Mouse (Mus musculus): ENCODE measurements around the gene Nlgn1.
"Not testable (repeated sequence)": the region's sequence is repeated elsewhere in the genome, so short reads cannot be mapped to it uniquely, and the experiment has no call there.

The Nlgn1 gene

DNA sequence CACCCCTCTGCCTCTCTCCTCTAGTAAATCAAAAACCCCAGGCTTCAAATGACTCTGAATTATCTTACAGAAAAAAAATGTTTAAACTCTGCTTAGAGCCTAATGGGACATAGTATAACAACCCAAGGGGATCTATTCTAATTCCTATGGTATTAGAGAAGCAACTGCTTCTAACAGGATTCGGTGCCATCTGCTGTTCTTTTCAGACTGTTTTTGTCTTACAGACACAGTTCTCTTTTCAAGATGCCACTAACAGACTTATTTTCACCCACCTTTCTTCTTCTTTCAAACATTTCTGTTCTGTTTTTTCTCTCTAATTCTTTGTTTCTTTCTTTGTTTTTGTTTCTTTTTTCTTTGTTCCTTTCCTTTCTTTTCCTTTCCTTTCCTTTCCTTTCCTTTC lies 635.0 kb downstream of the Nlgn1 start:
- in situ Hi-C loops (cut with MboI; ENCODE audit: low pct_unique_long_range_greater_than_20kb in 1 of 2, low sequenced_read_pairs in 2 of 2, unreplicated experiment in 1 of 2), result no loop called here

GRCm38 (mm10) chr3:25688789-25689464 lies 643.3 kb downstream of the Nlgn1 start:
- in situ Hi-C loops (cut with MboI; ENCODE audit: low pct_unique_long_range_greater_than_20kb in 1 of 2, low sequenced_read_pairs in 2 of 2, unreplicated experiment in 1 of 2), result no loop called here

GRCm38 (mm10) chr3:25683696-25684095 lies 648.6 kb downstream of the Nlgn1 start:
- in situ Hi-C loops (cut with MboI; ENCODE audit: low pct_unique_long_range_greater_than_20kb in 1 of 2, low sequenced_read_pairs in 2 of 2, unreplicated experiment in 1 of 2), result no loop called here

- in situ Hi-C loops (cut with MboI; ENCODE audit: low pct_unique_long_range_greater_than_20kb in 1 of 2, low sequenced_read_pairs in 2 of 2, unreplicated experiment in 1 of 2), result no loop called here
Observed at GRCm38 (mm10) chr3:25679373-25679772, 652.9 kb downstream of the Nlgn1 start.

DNA sequence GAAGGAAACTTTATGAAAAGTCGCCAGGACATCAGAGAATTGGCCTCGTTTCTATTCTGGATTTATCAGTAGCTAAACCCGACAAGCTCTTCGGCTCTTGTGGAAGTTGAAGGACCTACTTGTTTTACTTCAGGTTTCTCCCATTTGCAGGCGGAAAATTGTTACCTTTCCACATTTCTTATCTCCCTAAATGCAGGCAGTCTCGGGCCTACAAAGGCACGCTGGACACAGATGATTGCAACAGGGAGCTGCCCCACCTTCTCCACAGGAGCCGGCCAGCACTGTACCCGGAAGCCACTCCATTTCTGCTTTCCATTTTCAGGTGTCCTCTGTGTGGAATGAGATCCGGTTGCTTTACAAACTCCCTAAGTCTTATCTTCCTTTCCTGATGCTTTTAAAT lies 656.4 kb downstream of the Nlgn1 start:
- in situ Hi-C loops (cut with MboI; ENCODE audit: low pct_unique_long_range_greater_than_20kb in 1 of 2, low sequenced_read_pairs in 2 of 2, unreplicated experiment in 1 of 2), result no loop called here

DNA sequence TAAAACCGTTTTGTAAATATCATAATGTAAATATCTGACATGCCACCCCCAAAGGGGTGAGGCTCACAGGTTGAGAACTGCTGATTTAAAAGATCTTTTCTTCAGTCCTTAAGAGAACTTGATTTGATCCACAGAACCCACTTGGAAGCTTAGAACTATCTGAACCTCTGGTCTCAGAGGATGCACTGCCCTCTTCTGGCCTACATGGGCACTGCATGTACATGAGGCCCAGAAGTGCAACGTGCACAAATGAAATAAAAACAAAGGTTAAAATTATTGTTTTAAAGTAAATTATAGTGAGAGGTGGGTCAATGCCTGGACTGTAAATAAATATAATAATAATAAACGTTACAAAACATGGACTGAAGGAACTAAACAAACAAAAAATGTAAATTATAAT lies 657.2 kb downstream of the Nlgn1 start:
- in situ Hi-C loops (cut with MboI; ENCODE audit: low pct_unique_long_range_greater_than_20kb in 1 of 2, low sequenced_read_pairs in 2 of 2, unreplicated experiment in 1 of 2), result no loop called here

- in situ Hi-C loops (cut with MboI; ENCODE audit: low pct_unique_long_range_greater_than_20kb in 1 of 2, low sequenced_read_pairs in 2 of 2, unreplicated experiment in 1 of 2), result no loop called here
Observed at GRCm38 (mm10) chr3:25673408-25673807, 658.9 kb downstream of the Nlgn1 start.

DNA sequence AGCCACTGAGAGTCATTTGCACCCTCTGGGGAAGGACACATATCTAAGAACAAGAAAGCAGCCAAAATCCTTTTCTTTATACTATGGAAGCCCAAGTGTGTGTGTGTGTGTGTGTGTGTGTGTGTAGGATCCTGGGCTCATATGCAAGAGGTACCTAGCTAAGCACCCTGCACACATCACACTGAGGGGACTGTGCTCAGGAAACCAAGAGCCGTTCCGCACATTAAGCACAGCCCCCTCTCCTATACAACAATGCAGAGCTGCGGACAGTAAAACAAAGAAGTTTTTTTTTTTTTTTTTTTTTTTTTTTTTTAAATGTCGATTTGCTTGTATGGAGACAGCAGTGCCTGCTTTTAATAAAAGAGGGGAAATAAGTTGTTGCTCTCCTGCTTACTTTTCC lies 659.5 kb downstream of the Nlgn1 start:
- in situ Hi-C loops (cut with MboI; ENCODE audit: low pct_unique_long_range_greater_than_20kb in 1 of 2, low sequenced_read_pairs in 2 of 2, unreplicated experiment in 1 of 2), result no loop called here

DNA sequence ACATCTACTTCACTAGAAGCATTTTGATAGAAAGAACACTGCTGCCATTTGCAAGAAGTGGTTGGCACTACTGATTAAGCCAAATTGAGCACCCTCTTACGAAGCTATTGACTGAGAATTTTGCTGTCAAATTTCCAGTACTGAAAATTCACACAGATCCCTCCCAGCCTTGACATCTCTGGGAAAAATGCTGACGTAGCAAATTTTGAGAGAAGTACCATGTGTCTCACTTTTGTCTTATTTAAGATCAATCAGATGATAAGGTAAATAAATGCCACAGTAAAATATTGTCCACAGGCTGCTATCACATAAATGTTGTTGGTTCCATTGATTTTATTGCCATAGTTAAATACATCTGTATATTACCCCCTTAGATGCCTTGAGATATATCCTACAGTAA lies 668.8 kb downstream of the Nlgn1 start:
- in situ Hi-C loops (cut with MboI; ENCODE audit: low pct_unique_long_range_greater_than_20kb in 1 of 2, low sequenced_read_pairs in 2 of 2, unreplicated experiment in 1 of 2), result no loop called here

DNA sequence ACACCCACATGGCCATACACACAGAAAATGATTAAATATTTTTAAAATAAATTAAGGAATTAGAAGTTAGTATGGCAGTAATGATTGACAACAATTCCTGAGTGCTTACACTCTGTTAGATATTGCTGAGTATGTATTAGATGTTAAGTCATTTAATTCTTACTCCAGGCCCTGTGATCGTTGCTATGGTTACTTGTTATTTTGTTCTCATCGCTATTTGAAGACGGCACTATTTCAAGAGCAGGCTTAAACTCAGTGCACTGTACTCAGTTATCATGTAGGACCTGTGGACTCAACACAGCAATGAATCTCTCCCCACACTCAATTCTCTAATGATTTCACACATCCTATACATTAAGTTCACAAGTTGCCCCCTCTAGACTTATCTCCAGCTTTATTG lies 672.0 kb downstream of the Nlgn1 start:
- in situ Hi-C loops (cut with MboI; ENCODE audit: low pct_unique_long_range_greater_than_20kb in 1 of 2, low sequenced_read_pairs in 2 of 2, unreplicated experiment in 1 of 2), result no loop called here

DNA sequence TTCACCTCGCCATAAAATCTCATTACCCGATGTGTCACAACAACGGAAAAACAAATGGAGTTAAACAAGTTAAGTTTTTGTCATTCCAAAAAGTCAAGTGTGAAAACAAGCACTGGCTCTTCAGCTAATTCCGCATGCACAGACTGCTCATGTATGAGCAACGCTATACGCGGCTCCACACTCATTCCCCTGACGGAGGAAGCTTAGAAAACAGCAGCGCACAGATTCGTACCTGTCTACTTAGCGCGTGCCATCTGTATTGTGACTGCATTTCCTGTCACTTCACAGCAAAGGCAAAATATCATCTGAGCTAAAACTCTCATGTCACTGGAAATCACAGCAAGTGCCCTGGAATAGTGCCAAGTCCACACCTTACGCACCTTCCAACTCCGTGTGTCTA lies 674.3 kb downstream of the Nlgn1 start:
- in situ Hi-C loops (cut with MboI; ENCODE audit: low pct_unique_long_range_greater_than_20kb in 1 of 2, low sequenced_read_pairs in 2 of 2, unreplicated experiment in 1 of 2), result no loop called here

GRCm38 (mm10) chr3:25657074-25657473 lies 675.2 kb downstream of the Nlgn1 start:
- in situ Hi-C loops (cut with MboI; ENCODE audit: low pct_unique_long_range_greater_than_20kb in 1 of 2, low sequenced_read_pairs in 2 of 2, unreplicated experiment in 1 of 2), result no loop called here

GRCm38 (mm10) chr3:25653010-25653409 lies 679.2 kb downstream of the Nlgn1 start:
- in situ Hi-C loops (cut with MboI; ENCODE audit: low pct_unique_long_range_greater_than_20kb in 1 of 2, low sequenced_read_pairs in 2 of 2, unreplicated experiment in 1 of 2), result no loop called here

- in situ Hi-C loops (cut with MboI; ENCODE audit: low pct_unique_long_range_greater_than_20kb in 1 of 2, low sequenced_read_pairs in 2 of 2, unreplicated experiment in 1 of 2), result no loop called here
Observed at GRCm38 (mm10) chr3:25645895-25646691, 686.2 kb downstream of the Nlgn1 start.

DNA sequence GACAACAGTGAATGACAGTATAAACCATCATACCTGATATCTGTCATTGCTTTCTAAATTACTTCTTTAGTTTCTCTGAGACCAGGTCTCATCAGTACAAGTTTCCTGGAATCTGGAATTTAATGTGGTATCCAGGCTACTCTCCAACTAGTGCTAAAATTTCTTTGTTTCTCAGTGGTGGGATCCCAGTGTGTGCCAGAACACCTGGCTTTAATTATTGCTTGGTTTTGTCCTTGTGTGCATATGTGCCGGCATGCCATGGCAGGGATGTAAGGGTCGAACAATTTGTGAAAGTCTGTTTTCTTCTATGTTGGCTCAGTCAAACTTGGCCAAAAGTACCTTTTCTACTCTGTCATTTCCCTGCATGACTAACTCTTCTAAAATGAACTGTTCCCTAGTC lies 703.1 kb downstream of the Nlgn1 start:
- in situ Hi-C loops (cut with MboI; ENCODE audit: low pct_unique_long_range_greater_than_20kb in 1 of 2, low sequenced_read_pairs in 2 of 2, unreplicated experiment in 1 of 2), result no loop called here

GRCm38 (mm10) chr3:25606597-25606996 lies 725.7 kb downstream of the Nlgn1 start:
- in situ Hi-C loops (cut with MboI; ENCODE audit: low pct_unique_long_range_greater_than_20kb in 1 of 2, low sequenced_read_pairs in 2 of 2, unreplicated experiment in 1 of 2), result no loop called here

DNA sequence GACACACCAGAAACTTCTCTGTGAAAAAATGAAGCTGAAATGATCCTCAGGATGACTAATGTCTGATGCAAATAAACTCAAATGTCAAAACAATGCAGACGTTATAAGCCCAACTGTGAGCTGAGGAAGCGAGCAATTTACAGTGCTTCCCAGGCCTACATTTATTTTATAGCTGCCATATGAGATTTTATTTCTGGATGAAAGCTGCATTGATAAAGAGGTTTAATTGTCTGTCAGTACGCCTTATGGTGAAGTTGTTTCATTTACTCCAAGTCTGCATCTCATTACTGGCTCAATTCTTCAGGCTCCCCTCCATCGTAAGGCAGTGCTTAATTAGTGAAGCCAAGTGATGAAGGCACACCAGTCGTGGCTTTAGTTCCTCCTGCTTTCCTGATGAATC lies 734.7 kb downstream of the Nlgn1 start:
- in situ Hi-C loops (cut with MboI; ENCODE audit: low pct_unique_long_range_greater_than_20kb in 1 of 2, low sequenced_read_pairs in 2 of 2, unreplicated experiment in 1 of 2), result no loop called here

- in situ Hi-C loops (cut with MboI; ENCODE audit: low pct_unique_long_range_greater_than_20kb in 1 of 2, low sequenced_read_pairs in 2 of 2, unreplicated experiment in 1 of 2), result no loop called here
Observed at GRCm38 (mm10) chr3:25575526-25575925, 756.7 kb downstream of the Nlgn1 start.

GRCm38 (mm10) chr3:25574840-25575239 lies 757.4 kb downstream of the Nlgn1 start:
- in situ Hi-C loops (cut with MboI; ENCODE audit: low pct_unique_long_range_greater_than_20kb in 1 of 2, low sequenced_read_pairs in 2 of 2, unreplicated experiment in 1 of 2), result no loop called here

- in situ Hi-C loops (cut with MboI; ENCODE audit: low pct_unique_long_range_greater_than_20kb in 1 of 2, low sequenced_read_pairs in 2 of 2, unreplicated experiment in 1 of 2), result not testable (repeated sequence)
Observed at GRCm38 (mm10) chr3:25558513-25558912, 773.7 kb downstream of the Nlgn1 start.

Measured in mouse embryonic stem cell (cell line).